Mouse (Mus musculus) forebrain, embryonic 14.5 days (tissue): Measurements from ENCODE around the gene Ell. TPM values are rescaled to one million over a fixed set of nuclear protein-coding genes. Genes with fewer than 3 reads are reported as not detected.

Source experiments
- ATAC-seq: fragments of 200-750 bp; cut with Nextera tagmentation; 2 replicates; pipeline ENCODE4 v1.8.0; 2017; ENCODE audit warnings: mild to moderate bottlenecking, moderate library complexity
- DNase-seq: peaks from one replicate; pipeline ENCODE4 v3.0.0-alpha.2; 2015; ENCODE audit warnings: low spot score
- H3K27ac ChIP-seq: fragments of 300-500 bp; sonication (generic); 2 replicates; pipeline ENCODE4 v1.5.1; 2014; ENCODE audit warnings: low read depth, mild to moderate bottlenecking, control low read depth, low read length, moderate library complexity
- H3K27me3 ChIP-seq: fragments of 300-500 bp; sonication (generic); replicated peaks from 2 replicates; pipeline ENCODE4 v1.6.1; 2014; ENCODE audit warnings: low read length, control low read depth, mixed read lengths; ENCODE audit not compliant: control insufficient read depth, insufficient read depth
- H3K36me3 ChIP-seq: fragments of 300-500 bp; sonication (generic); 2 replicates; pipeline ENCODE4 v1.6.1; 2014; ENCODE audit warnings: low read length, control low read depth; ENCODE audit not compliant: control insufficient read depth, insufficient read depth
- H3K4me1 ChIP-seq: fragments of 300-500 bp; sonication (generic); 2 replicates; pipeline ENCODE4 v1.6.1; 2014; ENCODE audit warnings: antibody characterized with exemption, low read length, control low read depth; ENCODE audit not compliant: control insufficient read depth, insufficient read depth
- H3K4me2 ChIP-seq: fragments of 300-500 bp; sonication (generic); 2 replicates; pipeline ENCODE4 v1.6.1; 2014; ENCODE audit warnings: mild to moderate bottlenecking, control low read depth, low read length
- H3K4me3 ChIP-seq: fragments of 300-500 bp; sonication (generic); 2 replicates; pipeline ENCODE4 v1.5.1; 2014; ENCODE audit warnings: low read depth, low read length, control low read depth
- H3K9ac ChIP-seq: fragments of 300-500 bp; sonication (generic); 2 replicates; pipeline ENCODE4 v1.6.1; 2014; ENCODE audit warnings: mild to moderate bottlenecking, low read length, control low read depth, moderate library complexity
- H3K9me3 ChIP-seq: fragments of 300-500 bp; sonication (generic); replicated peaks from 2 replicates; pipeline ENCODE4 v1.6.1; 2016; ENCODE audit warnings: low read length, control low read depth, mixed read lengths; ENCODE audit not compliant: control insufficient read depth
- WGBS: fragments of 180-500 bp; shearing (Covaris S2); extraction: QIAGEN DNeasy Blood & Tissue Kit; methylation state at CpG from one replicate; pipeline ENCODE4 v1.1.7; 2014; 5-methylcytosine and 5-hydroxymethylcytosine counted together
- polyA plus RNA-seq: library from polyadenylated mRNA; unstranded; fragments of >200 nt; fragmentation: Nextera tagmentation; extraction: Ambion mirVana; gene quantifications from 2 replicates; pipeline ENCODE4 v1.2.1, GENCODE M21; 2014

The Ell gene
- polyA plus RNA-seq, 1 experiment from 2014 or later = 15.1 TPM

DNA sequence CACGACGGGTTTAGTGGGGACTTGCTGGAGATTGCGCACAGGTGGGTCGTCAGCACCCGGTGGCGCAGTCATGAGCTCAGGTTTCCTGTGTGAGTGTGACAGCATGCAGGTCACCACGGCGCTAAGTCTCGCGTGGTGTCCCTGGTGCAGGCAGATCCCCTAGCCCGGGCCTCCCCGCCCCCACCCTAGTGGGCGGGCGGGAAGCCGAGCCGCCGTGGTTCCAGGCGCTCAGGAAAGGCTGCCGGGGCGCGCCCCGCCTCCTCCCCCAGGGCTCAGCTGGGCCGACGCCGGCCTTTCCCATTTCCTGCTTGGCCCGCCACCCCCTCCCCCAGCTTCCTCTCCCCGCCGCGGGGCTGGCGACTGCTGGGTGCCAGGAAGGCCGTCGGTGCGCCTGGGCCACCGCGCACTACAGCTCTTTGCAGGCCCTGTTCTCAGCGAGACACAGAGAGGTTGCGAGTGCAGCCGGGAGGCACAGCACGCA is 70.2 kb downstream of the Ell start:
- 2% methylated on average over 33 of the region's 39 CpGs for WGBS
- Histone ChIP-seq H3K27me3 (peaks cover 4% of the 10 kb centered on the region; the same call in 1 of the 2 replicates), H3K36me3 (no peaks in the 10 kb centered on the region), H3K4me3 (peak overlapping the region; percentile 31), H3K27ac (peak overlapping the region; percentile 78), H3K4me2 (peak overlapping the region; percentile 85), H3K9me3 (no peaks in the 10 kb centered on the region), H3K9ac (peak overlapping the region; percentile 51), H3K4me1 (peaks cover 34% of the 10 kb centered on the region)
- peak; percentile 66 for DNase-seq
- ATAC-seq = peak; percentile 40

DNA sequence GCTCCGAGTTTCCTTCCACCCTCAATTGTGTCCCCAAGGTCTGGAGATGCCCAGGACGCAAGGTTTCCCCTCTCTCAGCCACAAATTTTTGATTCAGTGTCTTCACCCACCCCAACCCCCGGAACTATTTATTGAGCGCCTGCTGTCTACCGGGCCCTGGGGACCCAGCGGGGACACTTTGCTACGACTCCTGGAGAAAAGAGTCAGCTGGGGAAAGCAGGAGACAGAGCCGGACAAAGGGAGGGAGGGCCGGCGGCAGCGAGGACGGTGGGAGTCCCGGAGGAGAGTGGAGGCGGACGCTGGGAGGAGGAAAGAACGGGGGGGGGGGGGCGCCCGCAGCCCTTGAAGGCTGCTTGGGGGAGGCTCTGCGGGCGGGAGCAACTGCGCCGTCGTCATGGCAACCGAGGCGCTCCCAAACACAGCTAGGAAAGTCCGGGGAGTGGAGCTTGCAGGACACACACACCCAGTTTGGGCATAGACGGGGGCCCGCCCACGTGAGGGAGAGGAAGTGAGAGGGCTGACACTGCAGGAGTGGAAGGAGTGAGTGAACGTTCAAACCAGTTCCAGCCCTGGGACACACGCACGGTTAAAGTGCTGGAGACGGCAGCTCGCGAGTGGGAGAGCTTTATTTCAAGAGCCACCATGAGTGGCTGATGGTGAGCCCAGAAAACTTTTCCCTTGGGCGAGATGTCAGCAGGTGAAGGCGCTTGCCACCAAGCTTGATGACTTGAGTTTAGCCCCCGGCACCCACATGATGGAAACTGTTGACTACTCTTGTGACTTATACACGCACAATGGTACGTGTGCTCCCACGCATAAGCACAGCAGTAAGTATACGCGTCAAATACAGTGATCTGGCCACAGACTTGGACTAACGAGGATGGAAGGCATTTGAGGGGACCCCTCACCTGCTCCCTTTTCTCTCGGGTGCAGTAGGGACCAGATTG is 70.9 kb downstream of the Ell start:
- H3K4me2 ChIP-seq = peak overlapping the region; percentile 85
- peak overlapping the region; percentile 78 for H3K27ac ChIP-seq
- peak; percentile 83 for DNase-seq
- peaks cover 34% of the 10 kb centered on the region for H3K4me1 ChIP-seq
- peak; percentile 41 for ATAC-seq
- H3K4me3 ChIP-seq = peak overlapping the region; percentile 31
- 1% methylated on average over 43 of the region's 45 CpGs for WGBS
- H3K36me3 ChIP-seq = no peaks in the 10 kb centered on the region
- no peaks in the 10 kb centered on the region for H3K9me3 ChIP-seq
- H3K27me3 ChIP-seq = peaks cover 4% of the 10 kb centered on the region; the same call in 1 of the 2 replicates
- H3K9ac ChIP-seq = peak overlapping the region; percentile 51

DNA sequence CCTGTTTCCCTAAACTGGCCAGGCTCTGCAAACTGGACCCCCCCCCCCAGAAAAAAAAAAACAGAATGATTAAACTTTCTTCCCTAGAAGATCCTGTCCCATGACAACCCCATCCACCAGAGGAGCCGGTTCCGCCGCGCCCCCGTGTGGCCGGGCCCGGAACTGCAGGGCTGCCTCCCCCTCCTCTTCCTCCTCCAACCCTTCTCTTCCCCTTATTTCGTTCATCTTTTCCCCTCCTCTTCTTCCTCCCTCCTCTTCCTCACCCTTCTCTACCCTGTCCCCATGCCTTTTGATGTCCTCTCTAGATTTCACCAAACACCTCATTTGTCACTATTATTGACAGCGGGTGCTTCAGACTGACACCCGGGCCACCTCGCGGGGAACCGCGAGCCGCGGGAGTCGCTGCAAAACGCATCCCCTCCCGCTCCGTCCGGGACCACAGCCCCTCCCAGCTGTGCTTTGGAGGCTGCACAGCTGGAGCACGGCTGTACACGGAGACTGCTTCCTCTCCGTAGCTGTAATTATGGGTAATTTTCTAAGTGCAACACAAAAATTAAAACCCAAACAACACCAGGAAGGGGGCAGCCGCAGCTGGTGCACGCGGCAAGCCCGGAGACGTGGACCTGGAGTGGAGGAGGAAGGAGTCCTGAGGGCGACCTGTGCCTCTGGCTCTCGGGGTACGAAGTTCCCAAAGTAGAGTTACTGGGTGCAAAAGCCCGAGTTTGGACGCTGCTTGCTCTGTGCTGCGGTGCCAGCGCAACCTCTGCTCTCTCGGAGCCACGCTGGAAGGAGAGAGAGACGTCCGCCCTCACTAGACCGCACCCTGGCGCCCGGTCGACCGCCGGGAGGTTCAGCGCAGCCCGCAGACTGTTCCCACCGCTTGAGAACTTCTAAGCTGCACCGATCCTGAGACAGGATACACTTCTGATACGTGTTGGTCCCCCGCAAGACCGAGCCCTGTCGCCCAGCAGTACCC is 71.8 kb downstream of the Ell start:
- ATAC-seq = peak; percentile 24
- H3K4me1 ChIP-seq = peaks cover 34% of the 10 kb centered on the region
- WGBS = 1% methylated on average over 54 of the region's 54 CpGs

GRCm38 (mm10) chr8:70611849-70612248 is 72.6 kb downstream of the Ell start:
- WGBS = 0% methylated on average over 6 of the region's 6 CpGs
- peak overlapping the region; percentile 32 for H3K4me3 ChIP-seq
- peak; percentile 87 for DNase-seq

More for the DNA sequence above, 71.8 kb downstream of the Ell start:
- Histone ChIP-seq H3K4me3 (peak overlapping the region; percentile 32), H3K27ac (peak overlapping the region; percentile 66), H3K9me3 (no peaks in the 10 kb centered on the region), H3K27me3 (peaks cover 4% of the 10 kb centered on the region; the same call in 1 of the 2 replicates), H3K4me2 (peak overlapping the region; percentile 85), H3K9ac (peak overlapping the region; percentile 56), H3K36me3 (no peaks in the 10 kb centered on the region)
- peak; percentile 52 for DNase-seq

GRCm38 (mm10) chr8:70613763-70614162 is 74.5 kb downstream of the Ell start:
- peaks cover 20% of the 10 kb centered on the region for H3K4me1 ChIP-seq
- no peak overlapping the region for H3K27ac ChIP-seq
- 13% methylated on average over 1 of the region's 1 CpGs for WGBS
- no peaks in the 10 kb centered on the region for H3K36me3 ChIP-seq
- no peak overlapping the region for H3K4me2 ChIP-seq
- H3K4me3 ChIP-seq = no peak overlapping the region
- ATAC-seq = no peak
- peaks cover 4% of the 10 kb centered on the region; the same call in 1 of the 2 replicates for H3K27me3 ChIP-seq
- H3K9me3 ChIP-seq = no peaks in the 10 kb centered on the region
- no peak overlapping the region for H3K9ac ChIP-seq
- DNase-seq = no peak

More at GRCm38 (mm10) chr8:70611849-70612248, 72.6 kb downstream of the Ell start:
- peak; percentile 3; the same call in 1 of the 2 replicates for ATAC-seq
- peaks cover 4% of the 10 kb centered on the region; the same call in 1 of the 2 replicates for H3K27me3 ChIP-seq
- peak overlapping the region; percentile 56; the same call in 1 of the 2 replicates for H3K9ac ChIP-seq
- no peaks in the 10 kb centered on the region for H3K36me3 ChIP-seq
- peaks cover 33% of the 10 kb centered on the region for H3K4me1 ChIP-seq
- H3K9me3 ChIP-seq = no peaks in the 10 kb centered on the region
- H3K4me2 ChIP-seq = peak overlapping the region; percentile 85
- no peak overlapping the region for H3K27ac ChIP-seq

- Histone ChIP-seq H3K27ac (no peak overlapping the region), H3K4me1 (peaks cover 15% of the 10 kb centered on the region), H3K4me2 (no peak overlapping the region), H3K9me3 (no peaks in the 10 kb centered on the region), H3K9ac (no peak overlapping the region), H3K36me3 (no peaks in the 10 kb centered on the region), H3K4me3 (no peak overlapping the region), H3K27me3 (peaks cover 4% of the 10 kb centered on the region; the same call in 1 of the 2 replicates)
- 74% methylated on average over 5 of the region's 5 CpGs for WGBS
- ATAC-seq (no peak), DNase-seq (no peak)
These were observed 75.2 kb downstream of the Ell start for GRCm38 (mm10) chr8:70614469-70614868.

GRCm38 (mm10) chr8:70615281-70615680 is 76.0 kb downstream of the Ell start:
- H3K4me1 ChIP-seq = peaks cover 8% of the 10 kb centered on the region
- no peak overlapping the region for H3K9ac ChIP-seq
- peaks cover 4% of the 10 kb centered on the region; the same call in 1 of the 2 replicates for H3K27me3 ChIP-seq
- DNase-seq = no peak
- 90% methylated on average over 8 of the region's 8 CpGs for WGBS
- no peaks in the 10 kb centered on the region for H3K36me3 ChIP-seq
- no peak overlapping the region for H3K27ac ChIP-seq
- H3K4me3 ChIP-seq = no peak overlapping the region
- ATAC-seq = no peak
- no peaks in the 10 kb centered on the region for H3K9me3 ChIP-seq
- no peak overlapping the region for H3K4me2 ChIP-seq

DNA sequence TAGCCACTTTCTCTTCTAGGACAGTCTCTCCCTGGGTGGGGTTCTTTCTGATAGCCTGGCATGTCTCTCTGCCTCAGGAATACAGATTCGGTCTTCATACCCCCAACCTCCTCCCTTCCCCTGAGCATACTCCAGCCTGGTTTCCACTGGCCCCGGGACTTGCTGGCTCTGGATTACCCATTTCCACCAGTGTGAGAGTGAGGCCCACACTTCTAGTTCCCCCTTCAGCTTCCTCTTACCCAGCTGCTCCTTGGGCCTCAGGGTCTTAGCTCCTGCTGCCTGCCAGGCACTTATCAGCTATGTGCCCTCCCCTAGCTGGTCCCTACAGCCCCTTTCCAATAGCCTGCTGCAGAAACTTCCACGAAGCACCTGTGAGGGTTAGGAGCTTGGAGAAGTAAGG is 76.6 kb downstream of the Ell start, which contains the start of gene Lrrc25:
Gene Lrrc25, plus strand, starts transcription at position 262 of the 400 bp plus-strand sequence.
- Histone ChIP-seq H3K9me3 (no peaks in the 10 kb centered on the region), H3K4me1 (peaks cover 5% of the 10 kb centered on the region; the same call in 1 of the 2 replicates), H3K9ac (no peak within 1 kb of the TSS), H3K4me2 (no peak within 1 kb of the TSS), H3K4me3 (no peak within 1 kb of the TSS), H3K27ac (no peak within 1 kb of the TSS), H3K36me3 (no peaks in the 10 kb centered on the region), H3K27me3 (peaks cover 4% of the 10 kb centered on the region; the same call in 1 of the 2 replicates)
- DNase-seq (no peak), ATAC-seq (no peak)
- 75% methylated on average over 3 of the region's 3 CpGs for WGBS
